ENCODE assay signal across 8 mouse cellular contexts in the genomic region with DNA sequence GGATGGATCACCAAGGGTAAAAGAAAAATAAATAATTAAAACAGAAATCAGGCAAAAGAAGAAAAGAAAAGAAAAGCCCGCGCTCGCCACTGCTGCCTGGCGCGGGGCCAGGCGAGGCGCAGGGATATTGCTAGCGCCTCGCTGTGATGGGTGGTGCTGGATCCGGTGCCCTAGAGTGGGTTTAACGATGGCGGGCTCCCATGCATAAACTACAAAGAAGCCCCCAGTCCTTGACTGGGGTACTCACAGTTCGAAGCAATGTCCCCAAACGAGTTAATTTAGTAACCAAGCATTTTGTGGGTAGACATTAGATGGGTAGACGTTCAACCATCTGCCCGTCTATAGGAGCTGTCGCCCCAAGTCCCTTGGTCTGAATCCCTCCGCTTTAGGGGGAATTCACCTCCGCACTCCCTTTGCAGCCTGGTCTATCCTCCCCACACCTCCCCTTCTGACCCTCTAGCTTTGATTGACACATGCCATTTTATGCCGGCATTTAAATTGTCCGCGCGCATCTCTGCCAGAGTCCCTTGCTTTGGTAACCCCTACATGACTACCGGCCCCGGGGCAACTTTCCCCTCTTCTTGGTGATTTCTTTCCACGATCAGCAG. TPM values are rescaled to one million over a fixed set of nuclear protein-coding genes. Genes with fewer than 3 reads are reported as not detected.
DNase-seq lines count a peak whose midpoint lies in the region; ATAC-seq and TF ChIP-seq lines count a peak whose summit lies in the region.

No protein-coding gene starts in this region.

- peak overlapping the region; percentile 91 for H3K4me2 ChIP-seq in forebrain, embryonic 12.5 days
- peak overlapping the region; percentile 99 for H3K4me2 ChIP-seq in intestine, embryonic 15.5 days (replicated peaks)
- peak overlapping the region; percentile 94 for H3K4me2 ChIP-seq in limb, embryonic 15.5 days

- no peak for TF ChIP-seq EP300 in heart, adult 2 months (IDR thresholded peaks at IDR 0.05; ENCODE audit: insufficient read depth, low read depth, low read length)

- H3K4me1 ChIP-seq in heart, adult 2 months (ENCODE audit: control insufficient read depth, insufficient read depth, low read length): peaks cover 2% of the 10 kb centered on the region; the same call in 1 of the 2 replicates
- H3K4me1 ChIP-seq in forebrain, embryonic 12.5 days: peaks cover 14% of the 10 kb centered on the region; the same call in 1 of the 2 replicates
- peaks cover 26% of the 10 kb centered on the region for H3K4me1 ChIP-seq in intestine, embryonic 15.5 days (replicated peaks)
- peaks cover 40% of the 10 kb centered on the region for H3K4me1 ChIP-seq in limb, embryonic 15.5 days

- H3K9ac ChIP-seq in heart, adult 2 months (ENCODE audit: low read depth, low read length): no peak overlapping the region
- peak overlapping the region; percentile 81 for H3K9ac ChIP-seq in forebrain, embryonic 12.5 days
- H3K9ac ChIP-seq in intestine, embryonic 15.5 days: peak overlapping the region; percentile 42; the same call in 1 of the 2 replicates
- peak overlapping the region; percentile 50; the same call in 1 of the 2 replicates for H3K9ac ChIP-seq in limb, embryonic 15.5 days

- H3K79me2 ChIP-seq in heart, adult 2 months (replicated peaks; ENCODE audit: control insufficient read depth, insufficient read depth, low read length): no peaks in the 10 kb centered on the region

- peak; percentile 11 to 23 for DNase-seq in heart, adult 2 months
- no peak for DNase-seq in heart, adult 9 months (ENCODE audit: low spot score in 2 of 2)
- DNase-seq in ZHBTc4 (ENCODE audit: low read depth, low spot score): peak; percentile 58
- DNase-seq in retina, postnatal 7 days (ENCODE audit: low read depth, low spot score): peak; percentile 40
- DNase-seq in urinary bladder, postnatal 10 days (ENCODE audit: low spot score): no peak

- WGBS in heart, adult 2 months: under 1% methylated on average over 26 of the region's 26 CpGs
- under 1% methylated on average over 26 of the region's 26 CpGs for WGBS in forebrain, embryonic 12.5 days
- under 1% methylated on average over 26 of the region's 26 CpGs for WGBS in intestine, embryonic 15.5 days
- 0% methylated on average over 26 of the region's 26 CpGs for WGBS in limb, embryonic 15.5 days

- no peaks in the 10 kb centered on the region for H3K9me3 ChIP-seq in forebrain, embryonic 12.5 days
- no peaks in the 10 kb centered on the region for H3K9me3 ChIP-seq in intestine, embryonic 15.5 days
- H3K9me3 ChIP-seq in limb, embryonic 15.5 days: no peaks in the 10 kb centered on the region

- no peak for TF ChIP-seq POLR2A in heart, adult 2 months (IDR thresholded peaks at IDR 0.05; ENCODE audit: insufficient read depth, low read depth, low read length)

- peak; percentile 47 for ATAC-seq in forebrain, embryonic 12.5 days (ENCODE audit: low FRiP score)
- ATAC-seq in intestine, embryonic 15.5 days: peak; percentile 21
- no peak for ATAC-seq in limb, embryonic 15.5 days (ENCODE audit: insufficient number of reproducible peaks, low FRiP score, low TSS enrichment, low read depth)

- peak overlapping the region; percentile 47 for H3K4me3 ChIP-seq in heart, adult 2 months
- H3K4me3 ChIP-seq in forebrain, embryonic 12.5 days (replicated peaks): peak overlapping the region; percentile 69
- peak overlapping the region; percentile 54 for H3K4me3 ChIP-seq in intestine, embryonic 15.5 days (replicated peaks)
- peak overlapping the region; percentile 66 for H3K4me3 ChIP-seq in limb, embryonic 15.5 days

- intact Hi-C loops in heart, adult 2 months (cut with DNase I): no loop called here

- peaks cover 22% of the 10 kb centered on the region for H3K27me3 ChIP-seq in heart, adult 2 months (ENCODE audit: control insufficient read depth, insufficient read depth, low read length)
- no peaks in the 10 kb centered on the region for H3K27me3 ChIP-seq in forebrain, embryonic 12.5 days
- peaks cover 31% of the 10 kb centered on the region for H3K27me3 ChIP-seq in intestine, embryonic 15.5 days (replicated peaks)
- H3K27me3 ChIP-seq in limb, embryonic 15.5 days: peaks cover 42% of the 10 kb centered on the region

- no peak for TF ChIP-seq CTCF in heart, adult 2 months (IDR thresholded peaks at IDR 0.05)

- H3K27ac ChIP-seq in heart, adult 2 months: no peak overlapping the region
- peak overlapping the region; percentile 88 for H3K27ac ChIP-seq in forebrain, embryonic 12.5 days
- H3K27ac ChIP-seq in intestine, embryonic 15.5 days: no peak overlapping the region
- peak overlapping the region; percentile 82 for H3K27ac ChIP-seq in limb, embryonic 15.5 days

- H3K36me3 ChIP-seq in heart, adult 2 months (ENCODE audit: control insufficient read depth, insufficient read depth, low read length): no peaks in the 10 kb centered on the region
- H3K36me3 ChIP-seq in forebrain, embryonic 12.5 days (replicated peaks): no peaks in the 10 kb centered on the region
- no peaks in the 10 kb centered on the region for H3K36me3 ChIP-seq in intestine, embryonic 15.5 days
- H3K36me3 ChIP-seq in limb, embryonic 15.5 days: no peaks in the 10 kb centered on the region

RNA-seq across cellular contexts. Expression of a gene that starts 0.7 kb away (rescaled TPM):
- under 1 TPM in 1 of 2 experiments, not detected in 1; 0.02 TPM for total RNA-seq in heart, adult 2 months (2021)
- polyA plus RNA-seq in heart, adult 2 months (2012; rRNA removed): 0.02 TPM in 1 of 2 replicates, not detected in the other
- polyA plus RNA-seq in forebrain, embryonic 12.5 days (2016; fragmentation: Nextera tagmentation; extraction: Ambion mirVana): 7.7 and 10.9 TPM in 2 replicates
- polyA plus RNA-seq in intestine, embryonic 15.5 days (2015; fragmentation: Nextera tagmentation; extraction: Ambion mirVana): 0.44 and 0.55 TPM in 2 replicates
- 4.1 and 6.2 TPM in 2 replicates for polyA plus RNA-seq in limb, embryonic 15.5 days (2015; fragmentation: Nextera tagmentation; extraction: Ambion mirVana)

Comparison
In these comparisons a context has a peak if more than half of its experiments do, and no peak if none do; other contexts are left out.
1. DNase-seq: peak in heart, adult 2 months (2 of 2), ZHBTc4 (single experiment) and retina, postnatal 7 days (single experiment); none in heart, adult 9 months (0 of 2) and urinary bladder, postnatal 10 days (single experiment).
2. H3K27ac ChIP-seq: peak in forebrain, embryonic 12.5 days (single experiment) and limb, embryonic 15.5 days (single experiment); none in heart, adult 2 months (single experiment) and intestine, embryonic 15.5 days (single experiment).
3. Peak in every context shown above with its lines, with median percentiles within 50 percentile points of each other: H3K4me3 ChIP-seq and H3K4me2 ChIP-seq.